Mouse (Mus musculus) myocyte (in vitro differentiated cells): ENCODE results near the gene Plscr3.

Experiments
- CEBPB ChIP-seq: IDR thresholded peaks from 2 replicates; pipeline ENCODE4 v1.6.1; 2011; ENCODE audit warnings: mild to moderate bottlenecking, moderate library complexity; ENCODE audit not compliant: poor library complexity, insufficient read depth, severe bottlenecking
- E2F4 ChIP-seq: IDR thresholded peaks from one replicate; pipeline ENCODE4 v1.6.1; 2011; ENCODE audit warnings: mild to moderate bottlenecking, control low read depth, moderate library complexity; ENCODE audit not compliant: insufficient read depth
- MAX ChIP-seq: IDR thresholded peaks from one replicate; pipeline ENCODE4 v1.6.1; 2011; ENCODE audit warnings: low read depth, mild to moderate bottlenecking, control low read depth
- MYOD1 ChIP-seq, 3 experiments: IDR thresholded peaks; one replicate each; pipeline ENCODE4 v1.6.1; 2011; ENCODE audit warnings: control low read depth in 2 of 3, low read depth in 2 of 3, mild to moderate bottlenecking in 2 of 3, moderate library complexity in 1 of 3; ENCODE audit not compliant: insufficient read length in 2 of 3, control insufficient read depth in 1 of 3
- MYOG ChIP-seq, 3 experiments: IDR thresholded peaks; one replicate each; pipeline ENCODE4 v1.6.1; 2011; ENCODE audit warnings: control low read depth in 2 of 3, low read depth in 2 of 3, mild to moderate bottlenecking in 2 of 3; ENCODE audit not compliant: insufficient read length in 2 of 3, control insufficient read depth in 1 of 3, insufficient read depth in 1 of 3
- POLR2A ChIP-seq: IDR thresholded peaks from one replicate; pipeline ENCODE4 v1.6.1; 2011; ENCODE audit warnings: low read depth, mild to moderate bottlenecking, control low read depth, moderate library complexity; ENCODE audit not compliant: insufficient read length
- POLR2AphosphoS2 ChIP-seq: IDR thresholded peaks from one replicate; pipeline ENCODE4 v1.6.1; 2011; ENCODE audit warnings: low read depth, control low read depth; ENCODE audit not compliant: insufficient read length
- REST ChIP-seq: IDR thresholded peaks from one replicate; pipeline ENCODE4 v1.6.1; 2011; ENCODE audit warnings: mild to moderate bottlenecking, control low read depth, moderate library complexity; ENCODE audit not compliant: insufficient read depth, insufficient read length
- SRF ChIP-seq: IDR thresholded peaks from one replicate; pipeline ENCODE4 v1.6.1; 2011; ENCODE audit warnings: low read depth; ENCODE audit not compliant: control insufficient read depth, insufficient read length
- TCF12 ChIP-seq: IDR thresholded peaks from one replicate; pipeline ENCODE4 v1.6.1; 2011; ENCODE audit warnings: mild to moderate bottlenecking, control low read depth; ENCODE audit not compliant: poor library complexity, insufficient read depth, severe bottlenecking
- TCF3 ChIP-seq: IDR thresholded peaks from one replicate; pipeline ENCODE4 v1.6.1; 2011; ENCODE audit warnings: low read depth, control low read depth; ENCODE audit not compliant: insufficient read length
- USF1 ChIP-seq: IDR thresholded peaks from one replicate; pipeline ENCODE4 v1.6.1; 2011; ENCODE audit warnings: low read depth, mild to moderate bottlenecking, control low read depth, moderate library complexity

DNA sequence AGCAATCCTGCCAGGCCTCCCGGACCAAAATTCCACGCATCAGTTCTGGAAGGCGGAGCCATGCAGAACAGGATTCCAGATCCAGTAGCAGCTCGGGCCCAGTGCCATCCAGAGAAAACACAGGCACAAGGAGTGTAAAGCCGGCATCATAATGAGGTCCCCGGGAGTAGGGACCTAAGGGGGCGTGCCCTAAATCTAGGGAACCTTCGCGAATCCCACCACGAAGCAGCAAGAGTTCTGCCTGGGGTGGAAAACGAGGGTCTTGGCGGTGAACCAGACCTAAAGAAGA, 41.6 kb upstream of the Plscr3 start:
- TF ChIP-seq POLR2AphosphoS2 (no peak), TCF12 (no peak), CEBPB (no peak), POLR2A (no peak), E2F4 (no peak), SRF (no peak), MYOG (IDR thresholded peaks at IDR 0.05; ENCODE audit: control insufficient read depth in 1 of 3, insufficient read depth in 1 of 3, insufficient read length in 2 of 3, low read depth in 2 of 3) (no peak), USF1 (no peak), TCF3 (no peak), MYOD1 (IDR thresholded peaks at IDR 0.05; ENCODE audit: control insufficient read depth in 1 of 3, insufficient read length in 2 of 3, low read depth in 2 of 3) (no peak), MAX (no peak), REST (no peak)
